Mouse (Mus musculus): Measurements from ENCODE around the gene Trank1. TPM values are rescaled to one million over a fixed set of nuclear protein-coding genes. Genes with fewer than 3 reads are reported as not detected.

The Trank1 gene
- polyA plus RNA-seq, 1 experiment: 0.10 TPM

GRCm38 (mm10) chr9:111425113-111425512 is 113.6 kb downstream of the Trank1 start:
- DNase-seq (ENCODE audit: low spot score): no peak

- no peak for DNase-seq (ENCODE audit: low spot score)
Observed at GRCm38 (mm10) chr9:111425952-111426351, 114.4 kb downstream of the Trank1 start.

- no peak for DNase-seq (ENCODE audit: low spot score)
Observed at GRCm38 (mm10) chr9:111427891-111428555, 116.5 kb downstream of the Trank1 start.

DNA sequence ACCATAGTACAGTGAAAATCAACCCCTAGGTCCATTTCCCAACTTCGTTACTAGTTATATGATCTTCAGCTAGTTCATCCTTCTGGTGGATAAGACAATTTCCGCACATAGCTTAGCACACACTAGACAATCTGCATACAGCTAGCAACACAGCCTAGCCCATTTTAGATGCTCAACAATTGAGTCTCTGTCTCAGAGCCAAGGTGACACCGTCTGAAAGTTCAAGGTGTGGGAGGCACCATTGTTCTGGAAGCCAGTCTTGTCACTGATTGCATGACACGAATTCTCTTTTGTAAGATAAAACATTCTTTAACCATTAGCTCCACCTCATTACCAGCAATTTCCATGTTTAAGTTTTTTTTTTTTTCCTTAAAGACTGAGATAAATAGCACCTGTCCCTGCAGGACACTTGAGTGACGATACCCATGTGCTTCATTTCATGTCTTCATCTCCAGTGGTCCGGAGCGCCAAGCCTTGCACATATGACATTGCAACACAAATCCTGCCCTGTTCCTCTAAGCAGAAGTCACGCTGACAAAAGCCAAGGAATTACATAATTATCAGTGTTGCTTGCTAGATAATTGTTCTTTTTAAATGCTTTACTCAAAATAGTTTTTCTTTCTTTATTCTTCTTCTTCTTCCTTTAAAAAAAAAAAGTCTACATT is 117.3 kb downstream of the Trank1 start:
- no peak for DNase-seq (ENCODE audit: low spot score)

GRCm38 (mm10) chr9:111429363-111429750 is 117.8 kb downstream of the Trank1 start:
- DNase-seq (ENCODE audit: low spot score): no peak

- DNase-seq (ENCODE audit: low spot score): no peak
Observed at GRCm38 (mm10) chr9:111435429-111435828, 123.9 kb downstream of the Trank1 start.

GRCm38 (mm10) chr9:111438904-111439835 is 127.6 kb downstream of the Trank1 start, which contains the start of gene Dclk3:
Gene Dclk3, plus strand, starts transcription at chr9:111439081.
- peak; percentile 22 for DNase-seq (ENCODE audit: low spot score)

DNA sequence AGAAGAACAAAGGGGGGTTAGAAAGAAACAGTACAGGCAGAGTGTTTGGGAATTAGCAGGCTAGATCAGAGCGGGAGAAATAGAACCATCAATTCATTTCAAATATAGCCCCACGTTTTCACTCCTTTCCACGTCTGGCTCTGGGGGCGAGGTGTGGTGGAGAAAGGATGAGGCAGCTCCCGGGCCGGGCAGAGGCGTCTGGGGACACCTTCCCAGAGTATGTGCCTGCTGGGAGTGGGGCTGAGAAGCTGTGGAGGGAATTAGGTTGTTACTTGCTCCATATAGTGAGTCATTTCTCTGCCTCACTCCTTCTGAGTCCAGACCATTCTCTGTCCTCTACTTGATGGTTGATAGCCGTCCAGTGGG is 128.3 kb downstream of the Trank1 start:
- no peak for DNase-seq (ENCODE audit: low spot score)

GRCm38 (mm10) chr9:111440446-111440845 is 128.9 kb downstream of the Trank1 start:
- DNase-seq (ENCODE audit: low spot score): no peak

- DNase-seq (ENCODE audit: low spot score): no peak
Observed at GRCm38 (mm10) chr9:111441151-111441550, 129.6 kb downstream of the Trank1 start.

Other genes starting within 250 kb of the Trank1 start
- 53.4 and 53.9 TPM in 2 replicates for gene Lrrfip2, start 194.1 kb upstream of the Trank1 start, polyA plus RNA-seq (2012; rRNA removed)
- 30.8 and 35.8 TPM in 2 replicates for gene Mlh1, start 39.9 kb upstream of the Trank1 start, polyA plus RNA-seq (2012; rRNA removed)
- 22.9 and 29.2 TPM in 2 replicates for gene Epm2aip1, start 39.8 kb upstream of the Trank1 start, polyA plus RNA-seq (2012; rRNA removed)
- 0.32 and 0.39 TPM in 2 replicates for gene Dclk3, start 127.3 kb downstream of the Trank1 start, polyA plus RNA-seq (2012; rRNA removed)

Data from urinary bladder, adult 2 months (tissue).